Mouse (Mus musculus) limb, embryonic 11.5 days (tissue): Measurements from ENCODE around the gene Rap1gap. TPM values are rescaled to one million over a fixed set of nuclear protein-coding genes. Genes with fewer than 3 reads are reported as not detected.

Experiments
- ATAC-seq: fragments of 200-750 bp; cut with Nextera tagmentation; 2 replicates; pipeline ENCODE4 v1.8.0; 2017; ENCODE audit warnings: low read depth; ENCODE audit not compliant: insufficient number of reproducible peaks, low FRiP score, low TSS enrichment
- DNase-seq: peaks from one replicate; pipeline ENCODE4 v3.0.0-alpha.2; 2015; ENCODE audit warnings: low spot score
- H3K27ac ChIP-seq: fragments of 300-500 bp; sonication (generic); replicated peaks from 2 replicates; pipeline ENCODE4 v1.5.1; 2014; ENCODE audit warnings: low read depth, mild to moderate bottlenecking, low read length
- H3K27me3 ChIP-seq: fragments of 300-500 bp; sonication (generic); 2 replicates; pipeline ENCODE4 v1.6.1; 2014; ENCODE audit warnings: mild to moderate bottlenecking, low read length, mixed read lengths; ENCODE audit not compliant: control insufficient read depth, insufficient read depth
- H3K36me3 ChIP-seq: fragments of 300-500 bp; sonication (generic); 2 replicates; pipeline ENCODE4 v1.6.1; 2014; ENCODE audit warnings: mild to moderate bottlenecking, low read length, moderate library complexity, mixed read lengths; ENCODE audit not compliant: control insufficient read depth, insufficient read depth
- H3K4me1 ChIP-seq: fragments of 300-500 bp; sonication (generic); 2 replicates; pipeline ENCODE4 v1.6.1; 2014; ENCODE audit warnings: low read length, mixed read lengths; ENCODE audit not compliant: control insufficient read depth, insufficient read depth
- H3K4me2 ChIP-seq: fragments of 300-500 bp; sonication (generic); 2 replicates; pipeline ENCODE4 v1.6.1; 2014; ENCODE audit warnings: low read depth, mild to moderate bottlenecking, moderate library complexity; ENCODE audit not compliant: severe bottlenecking
- H3K4me3 ChIP-seq: fragments of 300-500 bp; sonication (generic); 2 replicates; pipeline ENCODE4 v1.5.1; 2014; ENCODE audit warnings: low read depth, low read length
- H3K9ac ChIP-seq: fragments of 300-500 bp; sonication (generic); 2 replicates; pipeline ENCODE4 v1.6.1; 2014; ENCODE audit warnings: mild to moderate bottlenecking, low read length
- H3K9me3 ChIP-seq: fragments of 300-500 bp; sonication (generic); 2 replicates; pipeline ENCODE4 v1.6.1; 2016; ENCODE audit warnings: low read length; ENCODE audit not compliant: control insufficient read depth
- WGBS: fragments of 180-500 bp; shearing (Covaris S2); extraction: QIAGEN DNeasy Blood & Tissue Kit; methylation state at CpG from one replicate; pipeline ENCODE4 v1.1.7; 2014; 5-methylcytosine and 5-hydroxymethylcytosine counted together
- polyA plus RNA-seq: library from polyadenylated mRNA; unstranded; fragments of >200 nt; fragmentation: Nextera tagmentation; extraction: Ambion mirVana; gene quantifications from 2 replicates; pipeline ENCODE4 v1.2.1, GENCODE M21; 2014

The Rap1gap gene
- polyA plus RNA-seq, 1 experiment from 2014 or later, result 5.3 TPM

DNA sequence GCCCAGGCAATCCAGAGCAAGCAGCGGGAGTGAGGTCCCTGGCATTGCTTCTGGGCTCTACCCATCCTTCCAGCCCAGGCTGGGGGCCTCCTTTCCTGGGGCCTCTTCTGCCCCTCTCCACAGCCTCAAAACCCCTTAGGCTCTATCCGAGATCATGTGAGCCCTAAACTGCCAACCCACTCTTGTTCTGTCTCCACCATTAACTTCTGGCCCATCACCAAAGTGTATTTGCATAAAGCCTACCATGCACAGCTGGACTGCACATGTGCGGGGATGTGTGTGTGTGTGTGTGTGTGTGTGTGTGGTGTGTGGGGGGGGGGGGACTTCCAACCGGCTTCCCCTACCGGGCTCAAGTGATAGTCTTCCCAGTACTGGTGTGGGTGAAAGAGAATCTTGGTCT is 109.5 kb downstream of the Rap1gap start:
- DNase-seq (no peak), ATAC-seq (no peak)
- Histone ChIP-seq H3K9ac (no peak overlapping the region), H3K36me3 (no peaks in the 10 kb centered on the region), H3K27me3 (no peaks in the 10 kb centered on the region), H3K4me1 (peaks cover 3% of the 10 kb centered on the region; the same call in 1 of the 2 replicates), H3K9me3 (no peaks in the 10 kb centered on the region), H3K4me3 (no peak overlapping the region), H3K4me2 (no peak overlapping the region), H3K27ac (no peak overlapping the region; the same call in 1 of the 2 replicates)
- 58% methylated on average over 5 of the region's 5 CpGs for WGBS

DNA sequence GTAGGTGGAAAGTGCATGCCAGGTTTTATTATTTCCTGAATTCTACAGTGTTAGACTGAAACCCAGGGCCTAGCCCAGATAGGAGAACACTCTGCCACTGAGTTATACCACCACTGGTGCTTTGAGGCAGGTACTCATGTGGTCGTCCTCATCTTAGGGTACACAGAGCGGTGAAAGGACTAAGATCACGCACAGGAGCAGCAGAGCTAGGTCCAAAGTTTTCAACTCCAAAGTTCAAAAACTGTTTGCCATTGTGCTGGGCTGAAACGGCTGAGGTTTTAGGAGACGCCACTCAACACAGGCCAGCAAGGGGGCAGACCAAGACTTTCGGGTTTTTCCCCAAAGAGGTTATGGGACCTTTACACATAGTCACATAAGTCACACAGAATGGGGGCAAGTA is 110.0 kb downstream of the Rap1gap start:
- ATAC-seq, result no peak
- H3K9ac ChIP-seq, result no peak overlapping the region

DNA sequence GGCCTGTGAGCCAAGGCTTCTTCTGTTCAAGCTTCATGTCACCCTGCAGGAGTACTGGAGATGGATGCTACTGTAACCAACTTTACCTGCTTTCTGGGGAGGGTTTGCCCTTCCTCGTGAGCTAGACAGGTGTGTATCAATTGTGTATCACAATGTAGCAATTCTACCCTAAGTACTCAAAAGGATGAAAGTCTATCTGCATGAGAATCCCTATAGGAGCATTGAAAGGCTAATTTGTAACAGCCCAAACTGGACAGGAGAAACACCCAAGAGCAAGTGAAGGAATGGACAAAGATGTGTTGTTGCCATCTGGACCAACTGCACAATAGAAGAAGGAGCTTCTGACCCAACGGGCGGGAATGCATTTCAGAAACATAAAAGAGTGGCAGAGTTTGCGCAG is 113.3 kb downstream of the Rap1gap start:
- DNase-seq (no peak), ATAC-seq (no peak)
- H3K36me3 ChIP-seq, result no peaks in the 10 kb centered on the region
- H3K4me1 ChIP-seq, result peaks cover 3% of the 10 kb centered on the region; the same call in 1 of the 2 replicates
- no peak overlapping the region for H3K4me3 ChIP-seq
- no peaks in the 10 kb centered on the region for H3K9me3 ChIP-seq
- H3K9ac ChIP-seq, result no peak overlapping the region
- WGBS, result 90% methylated on average over 4 of the region's 4 CpGs
- no peak overlapping the region for H3K4me2 ChIP-seq
- no peak overlapping the region for H3K27ac ChIP-seq
- no peaks in the 10 kb centered on the region for H3K27me3 ChIP-seq

More for the DNA sequence above, 110.0 kb downstream of the Rap1gap start:
- no peak overlapping the region; the same call in 1 of the 2 replicates for H3K27ac ChIP-seq
- H3K27me3 ChIP-seq, result no peaks in the 10 kb centered on the region
- no peaks in the 10 kb centered on the region for H3K36me3 ChIP-seq
- H3K4me3 ChIP-seq, result no peak overlapping the region
- H3K4me2 ChIP-seq, result no peak overlapping the region
- 86% methylated on average over 6 of the region's 6 CpGs for WGBS
- DNase-seq, result no peak
- no peaks in the 10 kb centered on the region for H3K9me3 ChIP-seq
- peaks cover 3% of the 10 kb centered on the region; the same call in 1 of the 2 replicates for H3K4me1 ChIP-seq

DNA sequence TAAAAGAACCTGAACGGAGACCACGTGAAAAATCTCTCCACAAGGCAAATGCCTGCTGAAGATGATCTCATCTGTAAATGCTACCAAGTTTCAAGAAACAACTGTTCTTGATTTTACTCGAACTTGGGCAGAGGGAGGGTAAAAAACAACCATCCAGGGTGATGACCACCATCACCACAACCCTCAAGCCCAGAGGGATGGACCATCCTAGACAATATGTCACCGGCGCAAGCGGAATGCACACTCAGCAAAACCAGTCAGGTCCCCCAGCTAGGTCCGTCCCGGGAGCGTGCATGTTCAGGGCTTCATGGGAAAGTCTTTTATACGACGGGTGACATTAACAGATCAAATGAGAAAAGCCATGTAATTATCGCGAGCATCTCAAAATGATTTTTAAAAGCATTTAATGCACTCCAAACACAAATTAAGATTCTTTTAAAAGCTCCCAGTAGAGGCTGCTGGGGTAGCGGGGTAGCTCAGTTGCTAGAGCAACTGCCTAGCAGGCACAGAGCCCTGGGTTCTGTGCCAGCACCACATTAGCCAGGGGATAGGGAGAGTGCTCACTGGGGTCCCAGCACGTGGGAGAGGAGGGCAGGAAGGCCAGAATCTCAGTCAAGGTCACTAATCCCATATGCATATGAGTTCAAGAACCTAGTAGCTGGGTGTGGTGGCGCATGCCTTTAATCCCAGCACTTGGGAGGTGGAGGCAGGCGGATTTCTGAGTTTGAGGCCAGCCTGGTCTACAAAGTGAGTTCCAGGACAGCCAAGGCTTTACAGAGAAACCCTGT is 114.1 kb downstream of the Rap1gap start:
- WGBS, result 81% methylated on average over 17 of the region's 17 CpGs
- Histone ChIP-seq H3K4me3 (no peak overlapping the region), H3K4me2 (no peak overlapping the region), H3K27ac (no peak overlapping the region), H3K4me1 (peaks cover 5% of the 10 kb centered on the region), H3K9ac (no peak overlapping the region), H3K36me3 (no peaks in the 10 kb centered on the region), H3K9me3 (no peaks in the 10 kb centered on the region), H3K27me3 (no peaks in the 10 kb centered on the region)
- ATAC-seq (no peak), DNase-seq (no peak)

Other genes starting within 250 kb of the Rap1gap start
- gene Cela3b, start 234.2 kb upstream of the Rap1gap start, polyA plus RNA-seq, result not detected in 2 replicates
- gene 1700013G24Rik, start 211.4 kb upstream of the Rap1gap start, polyA plus RNA-seq, result not detected in 2 replicates
- gene Hspg2, start 196.0 kb upstream of the Rap1gap start, polyA plus RNA-seq, result 20.6 and 22.4 TPM in 2 replicates
- gene Ldlrad2, start 90.2 kb upstream of the Rap1gap start, polyA plus RNA-seq, result not detected in 2 replicates
- 93.0 and 99.6 TPM in 2 replicates for gene Usp48, start 71.0 kb upstream of the Rap1gap start, polyA plus RNA-seq
- gene Alpl, start 131.7 kb downstream of the Rap1gap start, polyA plus RNA-seq, result 2.9 and 4.8 TPM in 2 replicates
- 38.0 and 39.0 TPM in 2 replicates for gene Ece1, start 197.5 kb downstream of the Rap1gap start, polyA plus RNA-seq